Mouse (Mus musculus) embryonic fibroblast, embryonic 13.5 days (primary cell): Measurements from ENCODE around the gene Timmdc1.

Source experiments
- CTCF ChIP-seq: IDR thresholded peaks from 2 replicates; pipeline ENCODE4 v1.5.1; 2011; ENCODE audit warnings: mild to moderate bottlenecking, control low read depth, low read length, moderate library complexity, borderline replicate concordance; ENCODE audit not compliant: insufficient read depth
- POLR2A ChIP-seq: IDR thresholded peaks from 2 replicates; pipeline ENCODE4 v1.6.1; 2011; ENCODE audit warnings: low read depth, mild to moderate bottlenecking, control low read depth, low read length, moderate library complexity

DNA sequence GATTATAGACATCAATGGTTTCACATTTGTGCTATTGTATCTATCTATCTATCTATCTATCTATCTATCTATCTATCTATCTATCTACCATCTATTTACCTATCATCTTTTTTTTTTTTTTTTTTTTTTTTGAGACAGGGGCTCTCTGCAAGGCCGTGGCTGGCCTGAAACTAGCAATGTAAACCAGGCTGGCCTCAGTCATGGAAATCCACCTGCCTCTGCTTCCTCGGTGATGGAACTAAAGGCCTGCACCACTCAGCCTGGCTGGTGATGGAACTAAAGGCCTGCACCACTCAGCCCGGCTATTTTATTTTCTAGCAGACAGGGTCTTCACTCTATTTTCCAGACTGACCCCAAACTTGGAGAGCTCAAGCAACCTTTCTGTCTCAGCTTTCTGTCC, 44.2 kb downstream of the Timmdc1 start:
- no peak for TF ChIP-seq POLR2A
- TF ChIP-seq CTCF: no peak
